Mouse (Mus musculus) liver, adult 2 months (tissue): ENCODE data around the gene Khdc4. TPM values are rescaled to one million over a fixed set of nuclear protein-coding genes. Genes with fewer than 3 reads are reported as not detected.

ENCODE experiments used
- DNase-seq: peaks from one replicate; pipeline ENCODE4 v3.0.0-alpha.2; 2011; ENCODE audit warnings: low read depth, low spot score; ENCODE audit errors: extremely low read depth
- H3K27ac ChIP-seq: fragments of 200-500 bp; replicated peaks from 2 replicates; pipeline ENCODE4 v1.5.1; 2012; ENCODE audit warnings: low read depth, mild to moderate bottlenecking, control low read depth, inconsistent platforms, low read length; ENCODE audit not compliant: insufficient read depth
- H3K27me3 ChIP-seq: fragments of 200-500 bp; 2 replicates; pipeline ENCODE4 v1.6.1; 2012; ENCODE audit warnings: mild to moderate bottlenecking, moderate library complexity, low read length, inconsistent platforms; ENCODE audit not compliant: control insufficient read depth, insufficient read depth
- H3K36me3 ChIP-seq: fragments of 200-500 bp; 2 replicates; pipeline ENCODE4 v1.6.1; 2012; ENCODE audit warnings: low read length, inconsistent platforms; ENCODE audit not compliant: control insufficient read depth, insufficient read depth
- H3K4me1 ChIP-seq: fragments of 200-500 bp; 2 replicates; pipeline ENCODE4 v1.6.1; 2011; ENCODE audit warnings: low read length; ENCODE audit not compliant: control insufficient read depth, insufficient read depth
- H3K4me3 ChIP-seq: fragments of 200-500 bp; 2 replicates; pipeline ENCODE4 v1.5.1; 2011; ENCODE audit warnings: low read depth, mild to moderate bottlenecking, control low read depth, low read length, moderate library complexity; ENCODE audit not compliant: insufficient read depth
- H3K79me2 ChIP-seq: fragments of 200-500 bp; 2 replicates; pipeline ENCODE4 v1.6.1; 2012; ENCODE audit warnings: inconsistent platforms, mild to moderate bottlenecking, low read length, moderate library complexity; ENCODE audit not compliant: control insufficient read depth, insufficient read depth
- H3K9ac ChIP-seq: fragments of 200-500 bp; 2 replicates; pipeline ENCODE4 v1.6.1; 2012; ENCODE audit warnings: low read depth, mild to moderate bottlenecking, control low read depth, inconsistent platforms, low read length
- CTCF ChIP-seq: fragments of 200-500 bp; IDR thresholded peaks from 2 replicates; pipeline ENCODE4 v1.5.1; 2011; ENCODE audit warnings: low read depth, low read length, control low read depth
- POLR2A ChIP-seq: fragments of 200-500 bp; IDR thresholded peaks from 2 replicates; pipeline ENCODE4 v1.6.1; 2011; ENCODE audit warnings: low read length, control low read depth; ENCODE audit not compliant: insufficient read depth; ENCODE audit errors: extremely low read depth
- WGBS: fragments of 180-500 bp; shearing (Covaris S2); methylation state at CpG from one replicate; pipeline ENCODE4 v1.1.7; 2018; 5-methylcytosine and 5-hydroxymethylcytosine counted together
- polyA plus RNA-seq: library from polyadenylated mRNA; depleted of rRNA; stranded (reverse); fragments of >200 nt; gene quantifications from 2 replicates; pipeline ENCODE4 v1.2.3, GENCODE M21; 2012
- total RNA-seq: library from RNA; depleted of rRNA; stranded (reverse); fragments of >200 nt; gene quantifications from 2 replicates; pipeline ENCODE4 v1.2.3, GENCODE M21; 2014

The Khdc4 gene
- total and polyA plus RNA-seq, 2 experiments, result 32.9 to 39.7 TPM

GRCm38 (mm10) chr3:88653516-88654370 is 31.9 kb upstream of the Khdc4 start:
- TF ChIP-seq POLR2A (no peak), CTCF (no peak)
- 76% methylated on average over 6 of the region's 6 CpGs for WGBS
- Histone ChIP-seq H3K27ac (no peak overlapping the region), H3K27me3 (no peaks in the 10 kb centered on the region), H3K36me3 (no peaks in the 10 kb centered on the region), H3K4me1 (no peaks in the 10 kb centered on the region), H3K4me3 (no peak overlapping the region), H3K79me2 (no peaks in the 10 kb centered on the region), H3K9ac (no peak overlapping the region)
- no peak for DNase-seq

- no peaks in the 10 kb centered on the region for H3K4me1 ChIP-seq
- H3K4me3 ChIP-seq, result no peak overlapping the region
- TF ChIP-seq POLR2A, result no peak
- no peak overlapping the region for H3K9ac ChIP-seq
- 55% methylated on average over 4 of the region's 4 CpGs for WGBS
- no peaks in the 10 kb centered on the region for H3K36me3 ChIP-seq
- no peak overlapping the region for H3K27ac ChIP-seq
- H3K79me2 ChIP-seq, result no peaks in the 10 kb centered on the region
- no peaks in the 10 kb centered on the region for H3K27me3 ChIP-seq
- peak; percentile 55 for DNase-seq
Observed at GRCm38 (mm10) chr3:88654621-88655020, 31.0 kb upstream of the Khdc4 start.

- WGBS, result 88% methylated on average over 8 of the region's 8 CpGs
- H3K4me1 ChIP-seq, result no peaks in the 10 kb centered on the region
- DNase-seq, result no peak
Observed at GRCm38 (mm10) chr3:88655619-88656018, 30.0 kb upstream of the Khdc4 start.

GRCm38 (mm10) chr3:88658441-88659127 is 27.0 kb upstream of the Khdc4 start:
- H3K4me3 ChIP-seq, result no peak overlapping the region
- 79% methylated on average over 5 of the region's 5 CpGs for WGBS

More at GRCm38 (mm10) chr3:88655619-88656018, 30.0 kb upstream of the Khdc4 start:
- no peak overlapping the region for H3K9ac ChIP-seq
- no peak overlapping the region for H3K27ac ChIP-seq
- TF ChIP-seq CTCF, result no peak
- TF ChIP-seq POLR2A, result no peak
- H3K27me3 ChIP-seq, result no peaks in the 10 kb centered on the region
- H3K36me3 ChIP-seq, result no peaks in the 10 kb centered on the region
- H3K79me2 ChIP-seq, result no peaks in the 10 kb centered on the region
- H3K4me3 ChIP-seq, result no peak overlapping the region

GRCm38 (mm10) chr3:88659798-88660197 is 25.8 kb upstream of the Khdc4 start:
- H3K27me3 ChIP-seq, result no peaks in the 10 kb centered on the region; the same call in 1 of the 2 replicates
- H3K9ac ChIP-seq, result no peak overlapping the region
- TF ChIP-seq CTCF, result no peak
- TF ChIP-seq POLR2A, result no peak
- DNase-seq, result peak; percentile 31
- no peaks in the 10 kb centered on the region for H3K4me1 ChIP-seq
- H3K36me3 ChIP-seq, result no peaks in the 10 kb centered on the region
- no peak overlapping the region for H3K27ac ChIP-seq
- H3K4me3 ChIP-seq, result no peak overlapping the region
- no peaks in the 10 kb centered on the region for H3K79me2 ChIP-seq
- WGBS, result 20% methylated on average over 6 of the region's 6 CpGs

More at GRCm38 (mm10) chr3:88658441-88659127, 27.0 kb upstream of the Khdc4 start:
- Histone ChIP-seq H3K79me2 (no peaks in the 10 kb centered on the region), H3K4me1 (no peaks in the 10 kb centered on the region), H3K27me3 (no peaks in the 10 kb centered on the region; the same call in 1 of the 2 replicates), H3K9ac (no peak overlapping the region), H3K36me3 (no peaks in the 10 kb centered on the region), H3K27ac (no peak overlapping the region)
- DNase-seq, result no peak
- TF ChIP-seq CTCF (no peak), POLR2A (no peak)
